Mouse (Mus musculus) MEL (cell line): ENCODE measurements around the gene Col13a1. TPM values are rescaled to one million over a fixed set of nuclear protein-coding genes. Genes with fewer than 3 reads are reported as not detected.

Source experiments
- DNase-seq: peaks from one replicate; pipeline ENCODE4 v3.0.0; 2011; ENCODE audit warnings: low read depth, low spot score
- H3K27ac ChIP-seq: 2 replicates; pipeline ENCODE4 v1.5.1; 2012; ENCODE audit warnings: low read depth, mild to moderate bottlenecking, control low read depth, low read length, moderate library complexity; ENCODE audit not compliant: control insufficient read depth
- H3K27me3 ChIP-seq, 2 experiments: fragments of 150-350 bp in 1 of 2; sonication (generic) in 1 of 2; 2 replicates each; pipeline ENCODE4 v1.6.1; 2012; ENCODE audit warnings: low read length in 2 of 2, mild to moderate bottlenecking in 2 of 2, improper control_type of control experiment in 1 of 2, moderate library complexity in 1 of 2; ENCODE audit not compliant: insufficient read depth in 2 of 2, control insufficient read depth in 1 of 2
- H3K36me3 ChIP-seq, 2 experiments: 2 replicates each; pipeline ENCODE4 v1.6.1; 2012 to 2014; ENCODE audit warnings: low read length in 2 of 2, improper control_type of control experiment in 1 of 2, inconsistent platforms in 1 of 2, mild to moderate bottlenecking in 1 of 2; ENCODE audit not compliant: insufficient read depth in 2 of 2, control insufficient read depth in 1 of 2
- H3K4me1 ChIP-seq, 2 experiments: fragments of 150-350 bp in 1 of 2; sonication (generic) in 1 of 2; 2 replicates each; pipeline ENCODE4 v1.6.1; 2012; ENCODE audit warnings: low read length in 2 of 2, improper control_type of control experiment in 1 of 2, mild to moderate bottlenecking in 1 of 2; ENCODE audit not compliant: insufficient read depth in 2 of 2, control insufficient read depth in 1 of 2
- H3K4me3 ChIP-seq, 2 experiments: fragments of 150-350 bp in 1 of 2; sonication (generic) in 1 of 2; 2 replicates each; pipeline ENCODE4 v1.5.1; 2012; ENCODE audit warnings: low read depth in 2 of 2, low read length in 2 of 2, mild to moderate bottlenecking in 2 of 2, moderate library complexity in 2 of 2, control low read depth in 1 of 2, improper control_type of control experiment in 1 of 2; ENCODE audit not compliant: control insufficient read depth in 1 of 2, insufficient read depth in 1 of 2
- H3K79me2 ChIP-seq: 2 replicates; pipeline ENCODE4 v1.6.1; 2012; ENCODE audit warnings: mild to moderate bottlenecking, low read length, moderate library complexity; ENCODE audit not compliant: control insufficient read depth, poor library complexity, insufficient read depth
- H3K9ac ChIP-seq: 2 replicates; pipeline ENCODE4 v1.6.1; 2012; ENCODE audit warnings: low read depth, mild to moderate bottlenecking, control low read depth, low read length, moderate library complexity; ENCODE audit not compliant: control insufficient read depth, poor library complexity, severe bottlenecking
- H3K9me3 ChIP-seq: fragments of 150-350 bp; sonication (generic); replicated peaks from 2 replicates; pipeline ENCODE4 v1.6.1; 2012; ENCODE audit warnings: mild to moderate bottlenecking, low read length, improper control_type of control experiment, moderate library complexity; ENCODE audit not compliant: insufficient read depth
- BHLHE40 ChIP-seq: IDR thresholded peaks from 2 replicates; pipeline ENCODE4 v1.6.1; 2012; ENCODE audit warnings: low read depth, mild to moderate bottlenecking, inconsistent platforms, low read length, improper control_type of control experiment, borderline replicate concordance
- EP300 ChIP-seq, 2 experiments: IDR thresholded peaks; 2 replicates each; pipeline ENCODE4 v1.6.1; 2011; ENCODE audit warnings: improper control_type of control experiment in 2 of 2, low read length in 2 of 2, low read depth in 1 of 2, mild to moderate bottlenecking in 1 of 2
- ETS1 ChIP-seq: IDR thresholded peaks from 2 replicates; pipeline ENCODE4 v1.6.1; 2012; ENCODE audit warnings: low read depth, mild to moderate bottlenecking, inconsistent platforms, low read length, improper control_type of control experiment, moderate library complexity
- JUND ChIP-seq: IDR thresholded peaks from 2 replicates; pipeline ENCODE4 v1.6.1; 2011; ENCODE audit warnings: low read depth, mild to moderate bottlenecking, improper control_type of control experiment, low read length
- MAFK ChIP-seq: IDR thresholded peaks from 2 replicates; pipeline ENCODE4 v1.6.1; 2011; ENCODE audit warnings: low read depth, mild to moderate bottlenecking, low read length, improper control_type of control experiment, borderline replicate concordance
- MAZ ChIP-seq: IDR thresholded peaks from 2 replicates; pipeline ENCODE4 v1.6.1; 2012; ENCODE audit warnings: low read depth, mild to moderate bottlenecking, inconsistent platforms, low read length, improper control_type of control experiment
- MEF2A ChIP-seq: IDR thresholded peaks from 2 replicates; pipeline ENCODE4 v1.6.1; 2014; ENCODE audit warnings: low read depth, mild to moderate bottlenecking, inconsistent platforms, low read length, improper control_type of control experiment; ENCODE audit not compliant: poor library complexity, insufficient replicate concordance, severe bottlenecking; ENCODE audit errors: extremely low read depth
- MXI1 ChIP-seq: IDR thresholded peaks from 2 replicates; pipeline ENCODE4 v1.6.1; 2011; ENCODE audit warnings: mild to moderate bottlenecking, low read depth, low read length, improper control_type of control experiment
- MYB ChIP-seq: IDR thresholded peaks from 2 replicates; pipeline ENCODE4 v1.6.1; 2011; ENCODE audit warnings: mild to moderate bottlenecking, low read depth, low read length, improper control_type of control experiment
- MYC ChIP-seq: IDR thresholded peaks from 2 replicates; pipeline ENCODE4 v1.6.1; 2011; ENCODE audit warnings: low read depth, mild to moderate bottlenecking, low read length, improper control_type of control experiment, moderate library complexity
- NELFE ChIP-seq: IDR thresholded peaks from 2 replicates; pipeline ENCODE4 v1.6.1; 2011; ENCODE audit warnings: low read depth, low read length, improper control_type of control experiment
- POLR2AphosphoS2 ChIP-seq: IDR thresholded peaks from 2 replicates; pipeline ENCODE4 v1.6.1; 2011; ENCODE audit warnings: low read length, improper control_type of control experiment
- RCOR1 ChIP-seq: IDR thresholded peaks from 2 replicates; pipeline ENCODE4 v1.6.1; 2012; ENCODE audit warnings: low read depth, mild to moderate bottlenecking, inconsistent platforms, low read length, improper control_type of control experiment
- SIN3A ChIP-seq: IDR thresholded peaks from 2 replicates; pipeline ENCODE4 v1.6.1; 2012; ENCODE audit warnings: low read length, improper control_type of control experiment, inconsistent platforms
- SMC3 ChIP-seq: IDR thresholded peaks from 2 replicates; pipeline ENCODE4 v1.6.1; 2011; ENCODE audit warnings: low read depth, low read length, improper control_type of control experiment
- TAL1 ChIP-seq: IDR thresholded peaks from 2 replicates; pipeline ENCODE4 v1.6.1; 2012; ENCODE audit warnings: mild to moderate bottlenecking, inconsistent platforms, low read length, moderate library complexity, mixed read lengths
- USF1 ChIP-seq: IDR thresholded peaks from 2 replicates; pipeline ENCODE4 v1.6.1; 2014; ENCODE audit warnings: low read depth, mild to moderate bottlenecking, inconsistent platforms, low read length, improper control_type of control experiment, moderate library complexity
- USF2 ChIP-seq, 2 experiments: IDR thresholded peaks; 2 replicates each; pipeline ENCODE4 v1.6.1; 2011 to 2012; ENCODE audit warnings: improper control_type of control experiment in 2 of 2, low read length in 2 of 2, borderline replicate concordance in 1 of 2, inconsistent platforms in 1 of 2, low read depth in 1 of 2, mild to moderate bottlenecking in 1 of 2; ENCODE audit not compliant: insufficient read depth in 1 of 2
- ZKSCAN1 ChIP-seq: IDR thresholded peaks from 2 replicates; pipeline ENCODE4 v1.6.1; 2012; ENCODE audit warnings: low read depth, mild to moderate bottlenecking, inconsistent platforms, low read length, improper control_type of control experiment, moderate library complexity
- ZNF384 ChIP-seq: IDR thresholded peaks from 2 replicates; pipeline ENCODE4 v1.6.1; 2012; ENCODE audit warnings: low read depth, mild to moderate bottlenecking, inconsistent platforms, low read length, improper control_type of control experiment
- polyA plus RNA-seq, 2 experiments: library from polyadenylated mRNA; stranded (reverse) in 1 of 2; unstranded in 1 of 2; fragments of >175 nt in 1 of 2; fragments of >200 nt in 1 of 2; gene quantifications; 2 replicates each; pipeline versions ENCODE4 v1.2.1 to v1.2.4; 2012; ENCODE audit warnings: low replicate concordance in 2 of 2, low read depth in 1 of 2; ENCODE audit not compliant: insufficient read length in 2 of 2, insufficient read depth in 1 of 2, missing spikeins in 1 of 2
- total RNA-seq: library from RNA; depleted of rRNA; stranded (reverse); fragments of 300-350 nt; gene quantifications from 2 replicates; pipeline ENCODE4 v1.2.3, GENCODE M21; 2012

The Col13a1 gene
- total and polyA plus RNA-seq, 3 experiments: not detected

GRCm38 (mm10) chr10:61798133-61798576 is 180.8 kb downstream of the Col13a1 start:
- Histone ChIP-seq H3K4me3 (no peak overlapping the region), H3K9me3 (no peaks in the 10 kb centered on the region), H3K79me2 (no peaks in the 10 kb centered on the region), H3K27me3 (no peaks in the 10 kb centered on the region), H3K9ac (no peak overlapping the region), H3K36me3 (no peaks in the 10 kb centered on the region), H3K27ac (no peak overlapping the region), H3K4me1 (no peaks in the 10 kb centered on the region)
- TF ChIP-seq MYC (no peak), ZKSCAN1 (no peak), TAL1 (no peak), JUND (no peak), MXI1 (no peak), MAZ (no peak)
- no peak for DNase-seq

- DNase-seq: no peak
These were observed 183.4 kb downstream of the Col13a1 start for GRCm38 (mm10) chr10:61795458-61795857.

GRCm38 (mm10) chr10:61794971-61795370 is 183.9 kb downstream of the Col13a1 start:
- peak; percentile 36; the same call in 1 of the 2 replicates for TF ChIP-seq USF1
- no peak for TF ChIP-seq MAFK
- H3K27ac ChIP-seq: no peak overlapping the region
- H3K9ac ChIP-seq: no peak overlapping the region
- H3K4me1 ChIP-seq: no peaks in the 10 kb centered on the region
- H3K79me2 ChIP-seq: no peaks in the 10 kb centered on the region
- DNase-seq: no peak
- H3K27me3 ChIP-seq: no peaks in the 10 kb centered on the region
- no peak overlapping the region for H3K4me3 ChIP-seq
- H3K36me3 ChIP-seq: no peaks in the 10 kb centered on the region
- H3K9me3 ChIP-seq: no peaks in the 10 kb centered on the region

More at GRCm38 (mm10) chr10:61795458-61795857, 183.4 kb downstream of the Col13a1 start:
- H3K27me3 ChIP-seq: no peaks in the 10 kb centered on the region
- H3K79me2 ChIP-seq: no peaks in the 10 kb centered on the region
- no peaks in the 10 kb centered on the region for H3K4me1 ChIP-seq
- H3K4me3 ChIP-seq: no peak overlapping the region
- H3K9me3 ChIP-seq: no peaks in the 10 kb centered on the region
- no peaks in the 10 kb centered on the region for H3K36me3 ChIP-seq
- TF ChIP-seq RCOR1 (no peak), MAFK (no peak), SMC3 (no peak)
- H3K27ac ChIP-seq: no peak overlapping the region
- no peak overlapping the region for H3K9ac ChIP-seq

GRCm38 (mm10) chr10:61793015-61793414 is 185.9 kb downstream of the Col13a1 start:
- Histone ChIP-seq H3K79me2 (no peaks in the 10 kb centered on the region), H3K27me3 (no peaks in the 10 kb centered on the region), H3K9me3 (no peaks in the 10 kb centered on the region), H3K4me3 (no peak overlapping the region), H3K36me3 (no peaks in the 10 kb centered on the region), H3K9ac (no peak overlapping the region), H3K4me1 (no peaks in the 10 kb centered on the region), H3K27ac (no peak overlapping the region)
- no peak for TF ChIP-seq SIN3A
- TF ChIP-seq MYB: no peak
- no peak for TF ChIP-seq RCOR1
- no peak for TF ChIP-seq NELFE
- TF ChIP-seq ZNF384: no peak
- no peak for TF ChIP-seq MEF2A
- no peak for TF ChIP-seq BHLHE40
- no peak for TF ChIP-seq USF1
- TF ChIP-seq EP300 (IDR thresholded peaks at IDR 0.05; ENCODE audit: low read depth in 1 of 2, low read length in 2 of 2): no peak
- TF ChIP-seq ETS1: no peak
- no peak for TF ChIP-seq USF2 (IDR thresholded peaks at IDR 0.05; ENCODE audit: borderline replicate concordance in 1 of 2, insufficient read depth in 1 of 2, low read depth in 1 of 2, low read length in 2 of 2)
- TF ChIP-seq POLR2AphosphoS2: no peak
- no peak for DNase-seq
